Mouse (Mus musculus) mature B cell (primary cell): ENCODE measurements around the gene Rnf8.

Experiments
- in situ Hi-C: fragments of 300-500 bp; cut with MboI; formaldehyde crosslinking; loops from 2 replicates; pipeline ENCODE4 v1.14.3; 2019

Gene Rnf8

DNA sequence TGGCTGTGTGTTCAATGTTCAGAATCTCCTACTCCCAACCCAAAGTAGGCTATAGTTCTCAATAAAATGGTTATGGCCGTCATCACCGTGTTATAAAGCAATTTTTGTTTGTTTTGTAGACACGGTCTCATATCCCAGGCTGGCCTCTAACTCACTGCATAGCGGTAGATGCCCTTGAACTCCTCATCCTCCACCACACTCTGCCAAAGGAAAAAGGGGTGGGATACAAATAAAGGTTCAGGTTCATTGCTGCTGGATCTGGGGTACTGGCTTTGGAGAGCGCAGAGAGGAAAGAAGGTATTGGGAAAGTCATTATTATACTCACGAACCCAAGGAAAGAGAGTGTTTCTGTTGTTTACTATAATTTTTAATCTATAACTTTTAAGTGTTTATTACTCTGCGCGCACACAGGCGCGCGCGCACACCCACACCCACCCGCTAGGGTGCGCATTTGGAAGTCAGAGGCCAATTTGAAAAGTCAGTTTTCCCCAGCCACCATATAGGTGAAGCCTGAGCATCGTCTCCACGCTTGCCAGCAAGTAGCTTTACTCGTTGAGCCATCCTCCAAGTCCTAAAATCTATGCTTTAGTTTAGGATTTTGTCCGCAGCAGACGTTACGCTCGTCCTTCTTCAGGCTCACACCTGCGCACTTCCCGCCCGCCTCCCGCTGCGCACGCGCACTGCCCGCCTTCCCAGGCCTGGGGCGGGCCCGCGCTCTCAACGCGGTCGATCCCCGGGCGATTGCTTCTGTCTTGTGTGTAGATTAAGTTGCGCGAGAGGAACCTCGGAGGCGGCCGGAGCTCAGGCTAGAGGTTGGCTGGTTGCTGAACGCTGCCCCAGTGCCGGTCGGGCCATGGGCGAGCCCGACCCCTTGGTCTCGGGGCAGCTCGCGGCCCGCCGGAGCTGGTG lies at the start of gene Rnf8, which contains the start of gene Gm28043:
Rnf8 (plus strand) TSS at position 676 of the 909 bp plus-strand sequence.
Gm28043 (plus strand) TSS at position 762 of the 909 bp plus-strand sequence.
- in situ Hi-C loops = loop anchor here (25.0 kb wide), 1 partner anchor 273 kb away; no protein-coding TSS in a partner anchor

GRCm38 (mm10) chr17:29565521-29565920 lies 49.1 kb upstream of the Rnf8 start:
- in situ Hi-C loops = no loop called here

DNA sequence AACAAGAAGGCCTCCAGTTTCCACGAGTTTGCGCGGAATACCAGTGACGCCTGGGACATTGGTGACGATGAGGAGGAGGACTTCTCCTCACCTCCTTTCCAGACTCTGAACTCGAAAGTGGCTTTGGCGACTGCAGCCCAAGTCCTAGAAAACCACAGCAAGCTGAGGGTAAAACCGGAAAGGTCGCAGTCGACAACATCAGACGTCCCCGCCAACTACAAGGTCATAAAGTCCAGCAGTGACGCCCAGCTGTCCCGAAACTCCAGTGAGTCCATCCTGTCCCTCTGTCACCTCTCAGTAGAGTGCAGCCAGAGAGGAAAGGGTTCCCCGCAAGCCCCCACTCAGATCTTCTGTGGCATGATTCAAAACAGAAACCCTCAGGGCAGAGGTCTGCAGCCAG lies 46.2 kb upstream of the Rnf8 start:
- in situ Hi-C loops = no loop called here

- in situ Hi-C loops = no loop called here
Measured at GRCm38 (mm10) chr17:29569831-29570230, 44.8 kb upstream of the Rnf8 start.

DNA sequence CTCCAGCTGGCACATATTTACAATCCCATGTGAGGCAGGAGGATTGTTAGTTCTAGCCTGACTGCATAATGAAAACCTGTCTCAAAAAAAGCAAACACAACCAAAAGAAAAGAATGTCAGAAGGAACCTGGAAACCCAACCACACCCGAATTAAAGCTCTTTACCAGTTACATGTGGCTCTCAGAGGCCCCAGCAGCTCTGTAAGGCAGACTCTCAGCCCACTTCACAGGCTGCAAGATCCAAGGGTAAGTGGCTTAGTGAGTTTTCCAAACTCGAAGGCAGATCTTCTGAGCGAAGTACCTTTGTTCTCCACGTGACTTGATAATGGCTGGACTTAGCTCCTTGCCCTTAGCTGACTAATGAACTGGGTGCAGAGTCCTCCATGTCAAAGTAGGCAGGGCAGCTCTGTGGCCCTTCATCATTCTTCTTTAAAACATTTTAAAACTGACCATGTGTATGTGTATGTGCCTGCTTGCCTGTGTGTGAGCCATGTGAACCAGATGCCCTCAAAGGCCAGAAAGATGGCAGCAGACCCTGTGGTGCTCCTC lies 34.9 kb upstream of the Rnf8 start:
- in situ Hi-C loops = no loop called here

GRCm38 (mm10) chr17:29583569-29583968 lies 31.0 kb upstream of the Rnf8 start:
- in situ Hi-C loops = no loop called here

- in situ Hi-C loops = no loop called here
Measured at GRCm38 (mm10) chr17:29584306-29584705, 30.3 kb upstream of the Rnf8 start.

DNA sequence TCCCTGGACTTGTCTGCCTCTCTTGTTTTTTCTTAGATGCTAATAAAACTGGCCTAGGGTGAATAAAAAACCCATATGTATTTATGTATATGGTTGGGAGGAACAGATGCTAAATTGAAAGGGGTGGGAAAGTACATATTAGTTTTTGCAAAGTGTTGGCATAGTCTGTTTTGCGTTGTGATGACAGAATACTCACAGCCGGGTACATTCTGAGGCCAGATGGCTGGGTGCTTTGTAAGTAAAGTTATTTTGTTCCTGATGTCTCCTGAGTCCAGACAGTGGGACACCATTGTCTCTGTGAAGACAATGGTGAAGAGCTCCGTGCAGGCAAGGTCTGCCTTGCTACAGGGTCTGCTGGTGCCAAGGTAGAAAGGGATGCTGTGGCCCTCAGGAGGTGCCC lies 29.9 kb upstream of the Rnf8 start:
- in situ Hi-C loops = no loop called here

DNA sequence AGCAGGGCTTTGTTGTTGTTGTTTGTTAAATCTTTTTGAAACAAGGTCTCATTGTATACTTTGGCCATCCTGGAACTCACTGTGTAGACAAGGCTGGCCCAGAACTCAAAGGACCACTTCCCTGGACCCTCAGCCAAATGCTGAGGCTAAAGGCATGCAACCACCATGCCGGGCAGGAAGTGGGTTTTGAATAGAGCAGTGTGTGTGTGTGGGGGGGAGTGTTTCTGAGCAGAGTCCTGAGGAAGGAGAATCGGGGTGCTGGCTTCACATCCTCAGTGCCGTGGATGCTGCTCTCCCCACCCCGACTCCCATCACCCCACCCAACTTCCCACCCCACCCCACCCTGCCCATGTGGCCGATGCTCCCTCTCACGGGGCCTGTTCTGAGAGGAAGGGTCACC lies 29.1 kb upstream of the Rnf8 start:
- in situ Hi-C loops = no loop called here

- in situ Hi-C loops = no loop called here
Measured at GRCm38 (mm10) chr17:29586921-29587320, 27.7 kb upstream of the Rnf8 start.

GRCm38 (mm10) chr17:29589221-29589898 lies 25.2 kb upstream of the Rnf8 start:
- in situ Hi-C loops = no loop called here

DNA sequence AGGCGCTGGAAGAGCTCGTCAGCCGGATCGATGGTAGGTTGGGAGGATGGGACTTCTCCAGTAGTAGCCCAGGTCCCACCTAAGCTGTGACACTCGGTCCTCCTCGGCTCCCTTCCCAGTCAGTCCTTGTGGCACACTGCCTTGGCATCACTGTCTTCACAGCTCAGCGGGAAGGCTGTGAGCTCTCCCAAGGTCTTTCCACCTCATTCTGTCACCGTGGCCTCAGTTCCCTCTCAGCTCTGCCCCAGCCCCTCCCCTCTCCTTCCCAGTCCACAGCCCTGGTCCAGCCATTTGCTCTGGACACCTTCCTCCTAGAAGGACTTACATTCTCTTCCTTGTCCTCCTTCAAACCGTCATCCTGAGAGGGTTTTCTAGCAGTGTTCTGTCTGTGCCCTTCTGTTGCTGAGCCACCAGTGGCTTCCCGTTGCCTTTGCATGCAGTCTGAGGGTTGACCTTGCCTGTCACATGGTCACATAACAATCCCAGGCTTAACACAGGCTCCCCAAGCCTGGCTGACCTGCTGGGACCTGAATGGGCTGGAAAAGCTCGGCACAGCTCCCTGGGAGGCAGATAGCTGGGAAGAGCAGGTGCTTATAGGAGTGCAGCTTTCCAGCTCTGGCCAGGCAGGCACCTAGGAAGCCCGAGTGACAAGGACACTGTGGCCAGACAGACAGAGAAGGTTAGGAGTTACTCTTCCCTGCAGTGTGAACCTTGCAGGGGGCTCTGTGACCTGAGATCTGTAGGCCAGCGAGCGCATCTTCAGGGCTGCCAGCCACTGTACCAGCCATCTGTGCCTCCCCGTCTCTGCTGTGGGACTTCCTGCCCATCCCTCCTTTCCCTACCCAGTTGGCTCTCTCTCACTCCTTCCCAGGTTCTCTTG lies 18.5 kb upstream of the Rnf8 start:
- in situ Hi-C loops = no loop called here

- in situ Hi-C loops = no loop called here
Measured at GRCm38 (mm10) chr17:29596771-29597132, 17.8 kb upstream of the Rnf8 start.

DNA sequence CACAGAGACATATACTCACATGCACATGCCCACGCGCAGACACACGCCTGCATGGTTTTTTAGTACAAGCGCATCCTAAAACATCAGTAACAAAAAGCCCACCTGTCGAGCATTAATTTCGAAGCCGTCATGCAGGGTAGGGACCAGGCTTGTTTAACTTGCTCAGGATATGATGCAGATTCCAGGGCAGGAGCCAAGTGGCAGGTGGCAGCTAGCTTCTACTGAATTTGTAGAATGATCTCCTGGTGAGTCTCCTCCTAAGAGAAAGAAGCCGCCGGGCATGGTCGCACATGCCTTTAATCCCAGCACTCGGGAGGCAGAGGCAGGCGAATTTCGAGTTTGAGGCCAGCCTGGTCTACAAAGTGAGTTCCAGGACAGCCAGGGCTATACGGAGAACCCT lies 15.5 kb upstream of the Rnf8 start:
- in situ Hi-C loops = no loop called here

- in situ Hi-C loops = no loop called here
Measured at GRCm38 (mm10) chr17:29599537-29599936, 15.1 kb upstream of the Rnf8 start.

GRCm38 (mm10) chr17:29601391-29601790 lies 13.2 kb upstream of the Rnf8 start:
- in situ Hi-C loops = loop anchor here (25.0 kb wide), 1 partner anchor 286 kb away; no protein-coding TSS in a partner anchor

- in situ Hi-C loops = loop anchor here (25.0 kb wide), 1 partner anchor 284 kb away; no protein-coding TSS in a partner anchor
Measured at GRCm38 (mm10) chr17:29603283-29603682, 11.3 kb upstream of the Rnf8 start.

DNA sequence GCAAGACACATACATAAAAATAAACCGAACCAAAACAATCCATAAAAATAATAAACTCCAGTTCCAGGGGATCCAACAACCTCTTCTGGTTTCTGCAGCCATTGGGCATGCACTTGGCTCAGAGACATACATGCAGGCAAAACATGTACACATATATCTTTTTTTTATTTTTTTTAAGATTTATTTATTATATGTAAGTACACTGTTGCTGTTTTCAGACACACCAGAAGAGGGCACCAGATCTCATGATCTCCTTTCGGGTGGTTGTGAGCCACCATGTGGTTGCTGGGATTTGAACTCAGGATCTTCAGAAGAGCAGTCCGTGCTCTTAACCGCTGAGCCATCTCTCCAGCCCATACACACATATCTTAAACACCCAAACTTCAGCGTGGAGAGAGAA lies 1.1 kb upstream of the Rnf8 start:
- in situ Hi-C loops = loop anchor here (25.0 kb wide), 1 partner anchor 274 kb away; no protein-coding TSS in a partner anchor

- in situ Hi-C loops = loop anchor here (25.0 kb wide), 1 partner anchor 272 kb away; no protein-coding TSS in a partner anchor
Measured at GRCm38 (mm10) chr17:29615024-29615551, 498 bp downstream of the Rnf8 start.

- in situ Hi-C loops = loop anchor here (25.0 kb wide), 1 partner anchor 272 kb away; no protein-coding TSS in a partner anchor
Measured at GRCm38 (mm10) chr17:29615616-29616015, 1.0 kb downstream of the Rnf8 start.

DNA sequence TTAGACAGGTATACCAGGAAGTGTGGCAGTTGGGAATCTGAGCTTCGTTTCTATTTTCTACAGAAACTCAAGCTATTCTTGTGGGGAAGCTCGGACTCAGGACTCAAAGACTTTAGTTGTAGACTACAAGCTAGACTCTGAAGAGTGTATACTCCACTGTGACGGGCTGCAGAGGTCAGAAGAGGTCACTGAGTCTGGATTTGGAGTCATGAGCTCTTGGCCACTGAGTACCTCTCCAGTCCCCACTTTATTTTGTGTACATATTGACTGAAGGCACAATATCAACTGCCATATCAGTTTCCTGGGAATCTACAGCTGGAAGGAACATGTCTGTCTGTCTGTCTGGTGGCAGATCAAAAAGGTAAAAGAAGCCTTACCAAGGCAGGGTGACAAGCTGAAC lies 4.6 kb downstream of the Rnf8 start:
- in situ Hi-C loops = loop anchor here (25.0 kb wide), 1 partner anchor 268 kb away; no protein-coding TSS in a partner anchor
